ENCODE assay signal across 8 mouse cellular contexts in genomic region chr11:98775348-98776051, GRCm38 (mm10). TPM values are rescaled to one million over a fixed set of nuclear protein-coding genes. Genes with fewer than 3 reads are reported as not detected.
A peak's percentile ranks its signal among the peaks of the same experiment; 100 is the strongest.
DNase-seq lines count a peak whose midpoint lies in the region; ATAC-seq and TF ChIP-seq lines count a peak whose summit lies in the region.

No protein-coding gene starts in this region.

- H3K9me3 ChIP-seq in kidney, embryonic 14.5 days (ENCODE audit: control insufficient read depth, low read length), result no peaks in the 10 kb centered on the region

- no peaks in the 10 kb centered on the region; the same call in 1 of the 2 replicates for H3K36me3 ChIP-seq in kidney, embryonic 14.5 days (ENCODE audit: control insufficient read depth, insufficient read depth, low read length)

- no peak for TF ChIP-seq CTCF in bone marrow, adult 2 months (IDR thresholded peaks at IDR 0.05; ENCODE audit: control insufficient read depth, insufficient read depth, low read length)
- TF ChIP-seq CTCF in embryonic fibroblast, embryonic 13.5 days (IDR thresholded peaks at IDR 0.05; ENCODE audit: borderline replicate concordance, insufficient read depth, low read length), result no peak

- peak; percentile 67 for ATAC-seq in kidney, embryonic 14.5 days (ENCODE audit: low FRiP score, low TSS enrichment)

- H3K4me1 ChIP-seq in bone marrow, adult 2 months (ENCODE audit: control insufficient read depth, insufficient read depth, low read length), result peaks cover 13% of the 10 kb centered on the region; the same call in 1 of the 2 replicates
- peaks cover 8% of the 10 kb centered on the region for H3K4me1 ChIP-seq in embryonic fibroblast, embryonic 13.5 days (ENCODE audit: control insufficient read depth, insufficient read depth, low read length)
- H3K4me1 ChIP-seq in kidney, embryonic 14.5 days (ENCODE audit: control insufficient read depth, insufficient read depth, low read length), result peaks cover 53% of the 10 kb centered on the region

- peak overlapping the region; percentile 77 for H3K4me2 ChIP-seq in kidney, embryonic 14.5 days (replicated peaks; ENCODE audit: low read depth, low read length)

- H3K27me3 ChIP-seq in kidney, embryonic 14.5 days (ENCODE audit: control insufficient read depth, insufficient read depth, low read length), result no peaks in the 10 kb centered on the region

- peak overlapping the region; percentile 21 for H3K4me3 ChIP-seq in bone marrow, adult 2 months (replicated peaks; ENCODE audit: control insufficient read depth, low read depth, low read length)
- H3K4me3 ChIP-seq in embryonic fibroblast, embryonic 13.5 days (ENCODE audit: insufficient read depth, low read length), result peak overlapping the region; percentile 12
- peak overlapping the region; percentile 34 for H3K4me3 ChIP-seq in kidney, embryonic 14.5 days (ENCODE audit: low read length)

- peak overlapping the region; percentile 13 for H3K27ac ChIP-seq in bone marrow, adult 2 months (ENCODE audit: control insufficient read depth, insufficient read depth, low read depth, low read length, poor library complexity)
- peak overlapping the region; percentile 97 for H3K27ac ChIP-seq in embryonic fibroblast, embryonic 13.5 days (ENCODE audit: insufficient read depth, low read length)
- H3K27ac ChIP-seq in kidney, embryonic 14.5 days (ENCODE audit: low read depth, low read length), result peak overlapping the region; percentile 94

- DNase-seq in A20 (ENCODE audit: low read depth, low spot score), result peak; percentile 86
- peak; percentile 100 for DNase-seq in heart, adult 9 months (ENCODE audit: low spot score in 2 of 2)
- peak; percentile 90 for DNase-seq in liver
- peak; percentile 88 to 89 for DNase-seq in monocyte, adult 2 months (ENCODE audit: low read depth in 1 of 2, low spot score in 2 of 2)
- peak; percentile 71 to 74 for DNase-seq in spleen, postnatal 14 days (ENCODE audit: low spot score in 2 of 2)

- H3K9ac ChIP-seq in kidney, embryonic 14.5 days (ENCODE audit: low read depth, low read length), result peak overlapping the region; percentile 38; the same call in 1 of the 2 replicates

- TF ChIP-seq POLR2A in bone marrow, adult 2 months (IDR thresholded peaks at IDR 0.05; ENCODE audit: borderline replicate concordance, control insufficient read depth, low read depth, low read length), result no peak
- no peak; the same call in 1 of the 2 replicates for TF ChIP-seq POLR2A in embryonic fibroblast, embryonic 13.5 days (IDR thresholded peaks at IDR 0.05; ENCODE audit: low read depth, low read length)

- WGBS in bone marrow, adult 2 months, result under 1% methylated on average over 15 of the region's 15 CpGs
- WGBS in kidney, embryonic 14.5 days, result 2% methylated on average over 15 of the region's 15 CpGs

RNA-seq across cellular contexts. Expression of gene Nr1d1, which starts 0.4 kb away (rescaled TPM):
- polyA plus RNA-seq in bone marrow, adult 2 months (2011; ENCODE audit: insufficient read depth, insufficient read length, low replicate concordance, missing spikeins), result 2.4 and 4.8 TPM in 2 replicates
- 18.7 and 23.7 TPM in 2 replicates for polyA plus RNA-seq in embryonic fibroblast, embryonic 13.5 days (2011; ENCODE audit: insufficient read length, low read depth, missing spikeins)
- polyA plus RNA-seq in kidney, embryonic 14.5 days (2014; fragmentation: Nextera tagmentation; extraction: Ambion mirVana), result 1.6 and 2.6 TPM in 2 replicates

RNA-seq across cellular contexts. Expression of gene Msl1, which starts 19.8 kb away (rescaled TPM):
- 46.7 and 69.9 TPM in 2 replicates for polyA plus RNA-seq in bone marrow, adult 2 months (2011; ENCODE audit: insufficient read depth, insufficient read length, low replicate concordance, missing spikeins)
- 77.7 and 83.8 TPM in 2 replicates for polyA plus RNA-seq in embryonic fibroblast, embryonic 13.5 days (2011; ENCODE audit: insufficient read length, low read depth, missing spikeins)
- polyA plus RNA-seq in kidney, embryonic 14.5 days (2014; fragmentation: Nextera tagmentation; extraction: Ambion mirVana), result 21.6 and 33.7 TPM in 2 replicates

RNA-seq across cellular contexts. Expression of gene Casc3, which starts 29.2 kb away (rescaled TPM):
- 29.3 and 38.5 TPM in 2 replicates for polyA plus RNA-seq in bone marrow, adult 2 months (2011; ENCODE audit: insufficient read depth, insufficient read length, low replicate concordance, missing spikeins)
- 29.7 and 36.7 TPM in 2 replicates for polyA plus RNA-seq in embryonic fibroblast, embryonic 13.5 days (2011; ENCODE audit: insufficient read length, low read depth, missing spikeins)
- polyA plus RNA-seq in kidney, embryonic 14.5 days (2014; fragmentation: Nextera tagmentation; extraction: Ambion mirVana), result 28.1 and 43.1 TPM in 2 replicates

RNA-seq across cellular contexts. Expression of gene Thra, which starts 35.1 kb away (rescaled TPM):
- 27.5 and 35.4 TPM in 2 replicates for polyA plus RNA-seq in bone marrow, adult 2 months (2011; ENCODE audit: insufficient read depth, insufficient read length, low replicate concordance, missing spikeins)
- polyA plus RNA-seq in embryonic fibroblast, embryonic 13.5 days (2011; ENCODE audit: insufficient read length, low read depth, missing spikeins), result 66.0 and 83.9 TPM in 2 replicates
- 28.0 and 31.8 TPM in 2 replicates for polyA plus RNA-seq in kidney, embryonic 14.5 days (2014; fragmentation: Nextera tagmentation; extraction: Ambion mirVana)

RNA-seq across cellular contexts. Expression of gene Med24, which starts 46.3 kb away (rescaled TPM):
- polyA plus RNA-seq in bone marrow, adult 2 months (2011; ENCODE audit: insufficient read depth, insufficient read length, low replicate concordance, missing spikeins), result 26.7 and 28.7 TPM in 2 replicates
- 50.1 and 58.1 TPM in 2 replicates for polyA plus RNA-seq in embryonic fibroblast, embryonic 13.5 days (2011; ENCODE audit: insufficient read length, low read depth, missing spikeins)
- 39.5 and 59.1 TPM in 2 replicates for polyA plus RNA-seq in kidney, embryonic 14.5 days (2014; fragmentation: Nextera tagmentation; extraction: Ambion mirVana)

Comparison
In these comparisons a context has a peak if more than half of its experiments do, and no peak if none do; other contexts are left out.
1. Peak in every context shown above with its lines: DNase-seq, ATAC-seq, H3K4me3 ChIP-seq and H3K27ac ChIP-seq.
2. H3K27ac ChIP-seq: peak in every context shown above with its lines; median percentile 97 in embryonic fibroblast, embryonic 13.5 days; 94 in kidney, embryonic 14.5 days; 13 in bone marrow, adult 2 months.